Mouse (Mus musculus) forebrain, embryonic 16.5 days (tissue): ENCODE results near the gene Ddc. TPM values are rescaled to one million over a fixed set of nuclear protein-coding genes. Genes with fewer than 3 reads are reported as not detected.

ENCODE experiments used
- ATAC-seq: fragments of 200-750 bp; cut with Nextera tagmentation; 2 replicates; pipeline ENCODE4 v1.8.0; 2017; ENCODE audit warnings: mild to moderate bottlenecking, moderate library complexity
- H3K27ac ChIP-seq: fragments of 300-500 bp; sonication (generic); 2 replicates; pipeline ENCODE4 v1.5.1; 2014; ENCODE audit warnings: low read length, control low read depth
- H3K27me3 ChIP-seq: fragments of 300-500 bp; sonication (generic); replicated peaks from 2 replicates; pipeline ENCODE4 v1.6.1; 2014; ENCODE audit warnings: low read length; ENCODE audit not compliant: control insufficient read depth, insufficient read depth
- H3K36me3 ChIP-seq: fragments of 300-500 bp; sonication (generic); 2 replicates; pipeline ENCODE4 v1.6.1; 2014; ENCODE audit not compliant: control insufficient read depth, insufficient read depth
- H3K4me1 ChIP-seq: fragments of 300-500 bp; sonication (generic); replicated peaks from 2 replicates; pipeline ENCODE4 v1.6.1; 2014; ENCODE audit warnings: low read length; ENCODE audit not compliant: control insufficient read depth, insufficient read depth
- H3K4me2 ChIP-seq: fragments of 300-500 bp; sonication (generic); 2 replicates; pipeline ENCODE4 v1.6.1; 2014; ENCODE audit warnings: mild to moderate bottlenecking, low read length, control low read depth
- H3K4me3 ChIP-seq: fragments of 300-500 bp; sonication (generic); replicated peaks from 2 replicates; pipeline ENCODE4 v1.5.1; 2014; ENCODE audit warnings: mild to moderate bottlenecking, low read length, control low read depth
- H3K9ac ChIP-seq: fragments of 300-500 bp; sonication (generic); replicated peaks from 2 replicates; pipeline ENCODE4 v1.6.1; 2014; ENCODE audit warnings: low read depth, low read length, control low read depth
- H3K9me3 ChIP-seq: fragments of 300-500 bp; sonication (generic); 2 replicates; pipeline ENCODE4 v1.6.1; 2016; ENCODE audit warnings: low read length; ENCODE audit not compliant: control insufficient read depth
- WGBS: fragments of 180-500 bp; shearing (Covaris S2); extraction: QIAGEN DNeasy Blood & Tissue Kit; methylation state at CpG from one replicate; pipeline ENCODE4 v1.1.7; 2014; 5-methylcytosine and 5-hydroxymethylcytosine counted together
- polyA plus RNA-seq: library from polyadenylated mRNA; unstranded; fragments of >200 nt; fragmentation: Nextera tagmentation; extraction: Ambion mirVana; gene quantifications from 2 replicates; pipeline ENCODE4 v1.2.1, GENCODE M21; 2015

Ddc gene
- polyA plus RNA-seq, 1 experiment from 2014 or later, result 4.4 TPM

GRCm38 (mm10) chr11:11938591-11938990, 40.6 kb upstream of the Ddc start:
- no peaks in the 10 kb centered on the region for H3K9me3 ChIP-seq
- no peak overlapping the region for H3K9ac ChIP-seq
- no peaks in the 10 kb centered on the region for H3K27me3 ChIP-seq
- WGBS, result 92% methylated on average over 1 of the region's 1 CpGs
- H3K4me2 ChIP-seq, result no peak overlapping the region
- no peak for ATAC-seq
- H3K27ac ChIP-seq, result no peak overlapping the region
- H3K4me3 ChIP-seq, result no peak overlapping the region
- H3K4me1 ChIP-seq, result no peaks in the 10 kb centered on the region; the same call in 1 of the 2 replicates
- peaks cover 5% of the 10 kb centered on the region for H3K36me3 ChIP-seq

GRCm38 (mm10) chr11:11937340-11938030, 39.5 kb upstream of the Ddc start:
- peaks cover 5% of the 10 kb centered on the region for H3K36me3 ChIP-seq

GRCm38 (mm10) chr11:11934808-11935207, 36.9 kb upstream of the Ddc start:
- no peak overlapping the region for H3K4me3 ChIP-seq
- H3K36me3 ChIP-seq, result peaks cover 5% of the 10 kb centered on the region
- WGBS, result 87% methylated on average over 8 of the region's 8 CpGs
- H3K9me3 ChIP-seq, result no peaks in the 10 kb centered on the region
- no peak overlapping the region for H3K27ac ChIP-seq
- H3K4me2 ChIP-seq, result no peak overlapping the region
- H3K9ac ChIP-seq, result no peak overlapping the region
- no peaks in the 10 kb centered on the region for H3K4me1 ChIP-seq
- no peaks in the 10 kb centered on the region for H3K27me3 ChIP-seq
- ATAC-seq, result no peak

More at GRCm38 (mm10) chr11:11937340-11938030, 39.5 kb upstream of the Ddc start:
- H3K4me2 ChIP-seq, result no peak overlapping the region
- no peak overlapping the region for H3K9ac ChIP-seq
- H3K4me1 ChIP-seq, result no peaks in the 10 kb centered on the region; the same call in 1 of the 2 replicates
- H3K27ac ChIP-seq, result no peak overlapping the region
- no peaks in the 10 kb centered on the region for H3K27me3 ChIP-seq
- no peak for ATAC-seq
- 90% methylated on average over 10 of the region's 10 CpGs for WGBS
- no peak overlapping the region for H3K4me3 ChIP-seq
- H3K9me3 ChIP-seq, result no peaks in the 10 kb centered on the region

DNA sequence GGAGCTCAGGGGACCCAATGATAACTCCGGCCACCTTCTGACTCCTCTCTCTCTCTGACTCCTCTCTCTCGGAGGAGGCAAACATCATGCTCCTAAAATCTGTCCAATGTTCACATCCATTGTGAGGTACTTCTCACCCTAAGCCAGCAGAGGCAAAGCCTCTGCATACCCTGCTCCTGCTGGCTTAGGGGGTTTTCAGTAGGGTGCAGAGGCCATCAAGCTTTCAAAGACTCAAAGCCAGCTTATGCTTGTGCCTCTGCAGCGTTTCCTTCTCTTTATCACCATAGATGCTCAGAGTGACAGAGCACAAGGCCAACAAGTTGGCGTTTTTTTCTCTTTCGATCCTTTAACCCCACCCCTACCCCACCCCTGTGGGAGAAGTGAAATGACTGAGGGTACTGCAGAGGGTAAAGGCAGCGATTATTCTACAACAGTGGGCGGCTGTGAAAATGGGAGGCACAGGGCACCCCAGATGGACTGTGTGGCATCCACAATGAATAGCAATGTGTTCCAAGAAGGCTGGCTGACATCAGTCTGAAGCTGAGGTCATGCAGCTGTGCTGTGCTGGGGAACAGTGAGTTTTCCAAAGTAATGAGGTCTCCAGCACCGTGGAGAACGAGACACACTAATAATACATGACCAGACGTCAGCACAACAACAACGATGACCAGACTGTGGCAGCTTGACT, 34.3 kb upstream of the Ddc start:
- no peaks in the 10 kb centered on the region for H3K4me1 ChIP-seq
- no peak overlapping the region for H3K9ac ChIP-seq
- ATAC-seq, result no peak
- no peaks in the 10 kb centered on the region for H3K9me3 ChIP-seq
- H3K27me3 ChIP-seq, result no peaks in the 10 kb centered on the region
- H3K4me3 ChIP-seq, result no peak overlapping the region
- H3K27ac ChIP-seq, result no peak overlapping the region
- no peak overlapping the region for H3K4me2 ChIP-seq
- 71% methylated on average over 11 of the region's 11 CpGs for WGBS
- H3K36me3 ChIP-seq, result peaks cover 5% of the 10 kb centered on the region

GRCm38 (mm10) chr11:11931688-11932087, 33.7 kb upstream of the Ddc start:
- 83% methylated on average over 5 of the region's 5 CpGs for WGBS
- Histone ChIP-seq H3K27ac (no peak overlapping the region), H3K9ac (no peak overlapping the region), H3K4me1 (no peaks in the 10 kb centered on the region), H3K27me3 (no peaks in the 10 kb centered on the region), H3K4me2 (no peak overlapping the region), H3K9me3 (no peaks in the 10 kb centered on the region), H3K36me3 (peaks cover 5% of the 10 kb centered on the region), H3K4me3 (no peak overlapping the region)
- no peak for ATAC-seq

DNA sequence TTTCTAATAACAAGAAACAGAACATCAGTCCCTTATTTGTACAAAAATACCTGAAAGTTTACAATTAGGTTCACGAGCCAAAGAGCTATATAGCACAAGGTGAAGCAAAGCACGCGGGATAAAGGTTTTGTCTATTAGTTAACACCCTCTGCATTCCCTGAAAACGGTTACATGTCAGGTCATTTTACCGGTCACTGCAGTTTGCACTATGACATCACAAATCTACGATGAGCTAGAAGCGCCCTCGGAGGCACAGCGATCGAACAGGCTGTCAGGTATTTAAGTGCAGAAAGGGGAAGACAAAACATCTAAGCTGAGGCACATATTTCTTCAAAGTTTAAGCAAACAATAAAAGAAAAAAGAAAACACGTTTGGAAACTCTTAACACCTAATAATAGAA, 32.6 kb upstream of the Ddc start:
- ATAC-seq, result no peak
- Histone ChIP-seq H3K27me3 (no peaks in the 10 kb centered on the region), H3K9me3 (no peaks in the 10 kb centered on the region), H3K4me2 (no peak overlapping the region), H3K4me3 (no peak overlapping the region), H3K27ac (no peak overlapping the region), H3K36me3 (no peaks in the 10 kb centered on the region), H3K9ac (no peak overlapping the region), H3K4me1 (no peaks in the 10 kb centered on the region)
- WGBS, result 89% methylated on average over 11 of the region's 11 CpGs

- Histone ChIP-seq H3K36me3 (no peaks in the 10 kb centered on the region), H3K27me3 (no peaks in the 10 kb centered on the region), H3K4me3 (no peak overlapping the region), H3K4me2 (no peak overlapping the region), H3K9me3 (no peaks in the 10 kb centered on the region), H3K4me1 (no peaks in the 10 kb centered on the region), H3K27ac (no peak overlapping the region), H3K9ac (no peak overlapping the region)
- no peak for ATAC-seq
- WGBS, result 87% methylated on average over 3 of the region's 3 CpGs
Observed at GRCm38 (mm10) chr11:11929059-11929458, 31.1 kb upstream of the Ddc start.

DNA sequence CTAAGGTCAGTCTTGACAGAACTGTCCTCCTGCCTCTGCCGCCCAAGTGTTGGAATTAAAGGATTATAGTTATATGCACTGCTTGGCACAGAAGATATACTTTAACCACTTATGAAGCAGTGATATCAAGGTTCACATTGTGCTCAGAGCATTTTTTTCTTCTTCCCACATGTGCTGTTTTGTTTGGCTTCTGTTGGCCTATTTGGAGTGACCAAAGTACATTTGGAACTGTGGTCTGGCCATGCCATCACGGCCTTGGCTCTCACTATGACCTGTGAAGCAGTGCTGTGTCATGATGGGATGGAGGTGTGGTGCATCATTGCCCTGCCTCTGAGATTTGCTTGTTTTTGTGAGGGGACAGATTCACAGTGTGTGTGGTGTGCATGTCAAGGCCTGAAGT, 30.6 kb upstream of the Ddc start:
- Histone ChIP-seq H3K27me3 (no peaks in the 10 kb centered on the region), H3K4me1 (no peaks in the 10 kb centered on the region), H3K36me3 (no peaks in the 10 kb centered on the region), H3K4me2 (no peak overlapping the region), H3K27ac (no peak overlapping the region), H3K9me3 (no peaks in the 10 kb centered on the region), H3K4me3 (no peak overlapping the region), H3K9ac (no peak overlapping the region)
- ATAC-seq, result no peak
- WGBS, result 95% methylated on average over 2 of the region's 2 CpGs

DNA sequence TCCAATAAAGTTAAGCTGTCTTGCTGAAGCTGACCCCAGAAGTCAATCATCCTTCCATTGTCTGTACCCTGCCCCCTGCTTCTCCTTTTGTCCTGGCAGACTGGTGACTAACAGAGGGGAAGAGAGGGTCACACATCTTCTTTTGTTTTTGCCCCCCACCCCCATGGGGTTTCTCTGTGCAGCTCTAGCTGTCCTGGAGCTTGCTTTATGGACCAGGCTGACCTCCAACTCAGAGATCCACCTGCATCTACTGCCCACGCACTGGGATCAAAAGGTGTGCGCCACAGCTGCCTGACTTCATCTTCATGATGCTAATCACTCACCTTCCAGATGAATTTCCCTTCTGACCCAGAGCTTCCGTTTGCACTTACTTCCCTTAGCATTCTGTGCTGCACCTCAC, 26.0 kb upstream of the Ddc start:
- Histone ChIP-seq H3K4me3 (no peak overlapping the region), H3K9ac (no peak overlapping the region), H3K4me2 (no peak overlapping the region), H3K4me1 (no peaks in the 10 kb centered on the region), H3K9me3 (no peaks in the 10 kb centered on the region), H3K27ac (no peak overlapping the region), H3K27me3 (no peaks in the 10 kb centered on the region), H3K36me3 (no peaks in the 10 kb centered on the region)
- 36% methylated on average over 3 of the region's 3 CpGs for WGBS
- ATAC-seq, result no peak
